Mouse (Mus musculus): ENCODE results near the gene Olfr1440. TPM values are rescaled to one million over a fixed set of nuclear protein-coding genes. Genes with fewer than 3 reads are reported as not detected.

Olfr1440 gene
- polyA plus RNA-seq (2015; fragmentation: Nextera tagmentation; extraction: Ambion mirVana), result not detected in 2 replicates

- Histone ChIP-seq H3K36me3 (ENCODE audit: insufficient read depth, low read length) (no peaks in the 10 kb centered on the region), H3K9ac (replicated peaks; ENCODE audit: low read depth) (no peak within 1 kb of the TSS), H3K27me3 (replicated peaks; ENCODE audit: insufficient read depth, low read length) (no peaks in the 10 kb centered on the region), H3K4me3 (ENCODE audit: low read depth, low read length) (no peak within 1 kb of the TSS), H3K4me1 (ENCODE audit: insufficient read depth, low read depth, low read length) (no peaks in the 10 kb centered on the region), H3K9me3 (ENCODE audit: low read length) (no peaks in the 10 kb centered on the region), H3K27ac (ENCODE audit: low read length) (no peak within 1 kb of the TSS), H3K4me2 (replicated peaks; ENCODE audit: low read depth, low read length) (no peak within 1 kb of the TSS)
- DNase-seq (ENCODE audit: low spot score) (no peak), ATAC-seq (no peak)
- TF ChIP-seq EP300 (IDR thresholded peaks at IDR 0.05) (no peak), CTCF (IDR thresholded peaks at IDR 0.05) (no peak)
- 70% methylated on average over 2 of the region's 2 CpGs for WGBS
Observed at GRCm38 (mm10) chr19:12386979-12387378, at the start of gene Olfr1440. TSS of gene Olfr1440 (plus strand) at chr19:12387279.

GRCm38 (mm10) chr19:12373004-12373403 is 14.1 kb upstream of the Olfr1440 start:
- Histone ChIP-seq H3K9me3 (ENCODE audit: low read length) (no peaks in the 10 kb centered on the region), H3K36me3 (ENCODE audit: insufficient read depth, low read length) (no peaks in the 10 kb centered on the region), H3K4me2 (replicated peaks; ENCODE audit: low read depth, low read length) (no peak overlapping the region), H3K27ac (ENCODE audit: low read length) (no peak overlapping the region), H3K4me3 (ENCODE audit: low read depth, low read length) (no peak overlapping the region), H3K9ac (replicated peaks; ENCODE audit: low read depth) (no peak overlapping the region), H3K4me1 (ENCODE audit: insufficient read depth, low read depth, low read length) (no peaks in the 10 kb centered on the region), H3K27me3 (replicated peaks; ENCODE audit: insufficient read depth, low read length) (no peaks in the 10 kb centered on the region)
- TF ChIP-seq CTCF (IDR thresholded peaks at IDR 0.05) (no peak), EP300 (IDR thresholded peaks at IDR 0.05) (no peak)
- ATAC-seq (no peak), DNase-seq (ENCODE audit: low spot score) (no peak)
- WGBS, result 74% methylated on average over 3 of the region's 3 CpGs

DNA sequence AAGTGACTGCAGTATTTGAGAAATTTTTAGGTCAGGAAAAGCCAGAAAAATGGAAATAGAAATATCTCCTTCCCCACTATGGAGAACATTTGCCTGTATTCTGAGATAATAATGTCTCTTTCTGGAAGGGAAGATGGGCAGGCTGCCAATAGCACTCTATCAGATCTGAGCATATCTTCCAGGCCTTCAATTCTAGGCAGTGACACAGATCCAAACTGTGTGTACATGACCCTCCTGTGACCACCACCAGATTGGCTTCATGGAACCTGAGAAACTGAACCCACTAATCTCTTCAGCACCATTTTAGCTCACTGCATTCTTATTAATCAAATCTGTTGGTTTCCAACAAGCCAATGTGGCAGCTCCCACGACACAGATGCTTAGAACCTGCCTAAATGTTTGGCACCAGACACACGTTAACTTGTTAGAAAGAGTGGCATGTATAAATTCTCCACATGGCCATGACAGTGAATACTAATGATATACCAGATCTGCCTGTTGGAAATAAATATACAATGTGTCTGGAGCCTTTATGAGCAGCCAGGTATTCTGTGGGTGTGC is 12.5 kb upstream of the Olfr1440 start:
- Histone ChIP-seq H3K4me3 (ENCODE audit: low read depth, low read length) (no peak overlapping the region), H3K4me2 (replicated peaks; ENCODE audit: low read depth, low read length) (no peak overlapping the region), H3K27me3 (replicated peaks; ENCODE audit: insufficient read depth, low read length) (no peaks in the 10 kb centered on the region), H3K9ac (replicated peaks; ENCODE audit: low read depth) (no peak overlapping the region), H3K36me3 (ENCODE audit: insufficient read depth, low read length) (no peaks in the 10 kb centered on the region), H3K27ac (ENCODE audit: low read length) (no peak overlapping the region), H3K4me1 (ENCODE audit: insufficient read depth, low read depth, low read length) (no peaks in the 10 kb centered on the region), H3K9me3 (ENCODE audit: low read length) (no peaks in the 10 kb centered on the region)
- TF ChIP-seq EP300 (IDR thresholded peaks at IDR 0.05), result no peak
- no peak for TF ChIP-seq CTCF (IDR thresholded peaks at IDR 0.05)
- DNase-seq (ENCODE audit: low spot score) (peak; percentile 6), ATAC-seq (no peak)
- WGBS, result 50% methylated on average over 2 of the region's 2 CpGs

DNA sequence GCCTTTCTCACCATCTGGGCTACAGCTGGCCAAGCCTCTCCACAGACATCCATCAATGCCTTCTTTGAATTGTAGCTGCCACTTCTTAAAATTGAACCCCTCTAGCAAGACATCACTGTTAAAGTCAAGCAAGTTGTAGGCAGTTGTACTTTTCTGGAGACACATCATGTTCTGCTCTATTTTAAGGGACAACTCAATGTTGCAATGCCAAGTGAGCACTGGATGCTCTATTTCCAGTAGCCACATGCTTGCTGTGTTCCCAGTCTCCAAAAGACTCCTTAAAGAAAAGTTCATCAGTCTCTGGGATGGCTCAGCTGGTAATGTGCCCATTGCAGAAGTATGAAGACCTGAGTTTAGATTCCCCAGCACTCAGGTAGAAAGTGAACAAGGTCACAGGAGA is 26.7 kb downstream of the Olfr1440 start:
- Histone ChIP-seq H3K9me3 (ENCODE audit: low read length) (no peaks in the 10 kb centered on the region), H3K27ac (ENCODE audit: low read length) (no peak overlapping the region), H3K36me3 (ENCODE audit: insufficient read depth, low read length) (no peaks in the 10 kb centered on the region), H3K4me2 (replicated peaks; ENCODE audit: low read depth, low read length) (no peak overlapping the region), H3K9ac (replicated peaks; ENCODE audit: low read depth) (no peak overlapping the region), H3K4me3 (ENCODE audit: low read depth, low read length) (no peak overlapping the region), H3K27me3 (replicated peaks; ENCODE audit: insufficient read depth, low read length) (no peaks in the 10 kb centered on the region), H3K4me1 (ENCODE audit: insufficient read depth, low read depth, low read length) (no peaks in the 10 kb centered on the region)
- DNase-seq (ENCODE audit: low spot score), result no peak
- ATAC-seq, result no peak
- no peak for TF ChIP-seq CTCF (IDR thresholded peaks at IDR 0.05)
- TF ChIP-seq EP300 (IDR thresholded peaks at IDR 0.05), result no peak

- H3K36me3 ChIP-seq (ENCODE audit: insufficient read depth, low read length), result no peaks in the 10 kb centered on the region
- TF ChIP-seq EP300 (IDR thresholded peaks at IDR 0.05) (no peak), CTCF (IDR thresholded peaks at IDR 0.05) (no peak)
- no peaks in the 10 kb centered on the region for H3K27me3 ChIP-seq (replicated peaks; ENCODE audit: insufficient read depth, low read length)
- H3K9ac ChIP-seq (replicated peaks; ENCODE audit: low read depth), result no peak within 1 kb of the TSS
- DNase-seq (ENCODE audit: low spot score), result no peak
- no peaks in the 10 kb centered on the region for H3K4me1 ChIP-seq (ENCODE audit: insufficient read depth, low read depth, low read length)
- no peak within 1 kb of the TSS for H3K27ac ChIP-seq (ENCODE audit: low read length)
- H3K4me3 ChIP-seq (ENCODE audit: low read depth, low read length), result no peak within 1 kb of the TSS
- no peaks in the 10 kb centered on the region for H3K9me3 ChIP-seq (ENCODE audit: low read length)
- ATAC-seq, result no peak
- no peak within 1 kb of the TSS for H3K4me2 ChIP-seq (replicated peaks; ENCODE audit: low read depth, low read length)
Observed at GRCm38 (mm10) chr19:12417361-12417760, 30.3 kb downstream of the Olfr1440 start, which contains the start of gene Olfr1441. TSS of gene Olfr1441 (plus strand) at chr19:12417433.

DNA sequence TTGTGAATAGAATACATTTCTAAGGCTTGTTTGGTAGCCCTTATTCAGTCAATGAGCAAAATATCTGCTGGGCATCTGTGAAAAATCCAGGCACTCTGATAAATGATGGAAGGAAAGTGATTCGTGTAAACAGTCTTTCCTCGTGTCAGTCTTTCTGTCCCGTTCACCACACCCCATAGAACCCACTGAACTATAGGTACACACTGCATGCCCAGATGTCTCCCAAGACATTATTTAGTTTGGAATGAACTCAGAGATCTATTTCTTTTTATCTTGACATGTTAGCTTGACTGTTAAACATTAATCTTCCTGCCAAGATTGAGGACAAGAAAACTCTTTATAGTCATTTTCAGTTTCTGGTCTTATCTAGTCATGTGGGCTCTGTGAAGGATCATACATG is 31.2 kb downstream of the Olfr1440 start:
- Histone ChIP-seq H3K27me3 (replicated peaks; ENCODE audit: insufficient read depth, low read length) (no peaks in the 10 kb centered on the region), H3K27ac (ENCODE audit: low read length) (no peak overlapping the region), H3K4me1 (ENCODE audit: insufficient read depth, low read depth, low read length) (no peaks in the 10 kb centered on the region), H3K36me3 (ENCODE audit: insufficient read depth, low read length) (no peaks in the 10 kb centered on the region), H3K4me3 (ENCODE audit: low read depth, low read length) (no peak overlapping the region), H3K9ac (replicated peaks; ENCODE audit: low read depth) (no peak overlapping the region), H3K4me2 (replicated peaks; ENCODE audit: low read depth, low read length) (no peak overlapping the region), H3K9me3 (ENCODE audit: low read length) (no peaks in the 10 kb centered on the region)
- WGBS, result 29% methylated on average over 3 of the region's 3 CpGs
- DNase-seq (ENCODE audit: low spot score) (no peak), ATAC-seq (no peak)
- no peak for TF ChIP-seq CTCF (IDR thresholded peaks at IDR 0.05)
- no peak for TF ChIP-seq EP300 (IDR thresholded peaks at IDR 0.05)

GRCm38 (mm10) chr19:12420555-12420954 is 33.5 kb downstream of the Olfr1440 start:
- Histone ChIP-seq H3K36me3 (ENCODE audit: insufficient read depth, low read length) (no peaks in the 10 kb centered on the region), H3K27me3 (replicated peaks; ENCODE audit: insufficient read depth, low read length) (no peaks in the 10 kb centered on the region), H3K4me1 (ENCODE audit: insufficient read depth, low read depth, low read length) (no peaks in the 10 kb centered on the region), H3K4me3 (ENCODE audit: low read depth, low read length) (no peak overlapping the region), H3K9ac (replicated peaks; ENCODE audit: low read depth) (no peak overlapping the region), H3K27ac (ENCODE audit: low read length) (no peak overlapping the region), H3K9me3 (ENCODE audit: low read length) (no peaks in the 10 kb centered on the region), H3K4me2 (replicated peaks; ENCODE audit: low read depth, low read length) (no peak overlapping the region)
- no peak for ATAC-seq
- TF ChIP-seq EP300 (IDR thresholded peaks at IDR 0.05), result no peak
- no peak for TF ChIP-seq CTCF (IDR thresholded peaks at IDR 0.05)
- no peak for DNase-seq (ENCODE audit: low spot score)
- 60% methylated on average over 6 of the region's 6 CpGs for WGBS
